Mouse (Mus musculus) ES-Bruce4 (cell line): Measurements from ENCODE around the gene Gm28539.

Experiments used
- CTCF ChIP-seq: IDR thresholded peaks from one replicate; pipeline ENCODE4 v1.8.1; 2011; ENCODE audit warnings: low read depth, low read length
- POLR2A ChIP-seq: IDR thresholded peaks from one replicate; pipeline ENCODE4 v1.8.1; 2011; ENCODE audit warnings: low read length; ENCODE audit not compliant: insufficient read depth

DNA sequence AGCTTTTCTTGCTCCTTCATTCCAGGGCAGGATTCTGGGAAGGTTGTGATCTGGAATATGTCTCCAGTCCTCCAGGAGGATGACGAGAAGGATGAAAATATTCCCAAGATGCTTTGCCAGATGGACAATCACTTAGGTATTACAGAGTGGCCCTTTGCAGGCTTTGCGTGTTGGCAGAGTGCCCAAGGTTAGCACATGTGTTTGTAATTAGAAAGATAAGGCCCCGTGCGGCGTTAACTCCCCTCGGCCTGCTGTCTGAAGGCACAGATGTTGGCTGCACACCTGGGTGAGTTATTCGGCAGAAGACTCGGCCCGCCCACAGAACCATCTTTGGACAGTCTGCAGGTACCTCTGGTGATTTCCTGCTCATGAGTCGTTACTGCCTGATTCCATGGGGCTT lies 60.0 kb downstream of the Gm28539 start:
- TF ChIP-seq CTCF (no peak), POLR2A (no peak)
